Comparison of ENCODE assay signal across 8 mouse cellular contexts in the genomic region with DNA sequence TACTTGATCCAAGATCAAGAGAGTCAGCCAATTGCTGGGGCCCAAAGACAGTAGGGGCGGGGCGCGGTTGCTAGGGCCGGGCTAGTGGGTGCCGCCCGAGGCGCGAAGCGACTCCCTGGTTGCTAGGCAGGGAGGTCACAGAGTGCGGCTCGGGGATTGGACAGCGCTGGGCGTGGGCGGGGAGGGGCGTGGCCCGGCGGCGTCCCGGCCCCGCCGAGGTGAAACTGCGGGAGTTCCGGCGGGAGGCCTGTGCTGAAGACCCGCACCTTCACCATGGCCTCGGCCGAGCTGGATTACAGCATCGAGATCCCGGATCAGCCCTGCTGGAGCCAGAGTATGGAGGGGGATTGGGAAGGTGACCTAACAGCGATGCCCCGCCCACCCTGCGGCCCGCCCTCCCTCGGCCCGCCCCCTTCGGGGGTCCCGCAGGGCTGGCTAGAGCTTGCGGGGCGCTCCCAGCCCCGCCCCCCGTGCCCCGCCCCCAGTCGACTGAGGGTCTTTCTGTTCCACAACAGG. TPM values are rescaled to one million over a fixed set of nuclear protein-coding genes. Genes with fewer than 3 reads are reported as not detected.
DNase-seq lines count a peak whose midpoint lies in the region; TF ChIP-seq lines count a peak whose summit lies in the region.

A gene (plus strand): TSS at position 151 of the 516 bp plus-strand sequence.
A gene (minus strand): TSS at position 325 of the 516 bp plus-strand sequence.

- intact Hi-C loops in left cerebral cortex, postnatal 14 days (cut with DNase I) = no loop called here

- H3K27ac ChIP-seq in cortical plate, adult 2 months (ENCODE audit: insufficient read depth, low read length) = no peak within 1 kb of the TSS

- TF ChIP-seq CTCF in cortical plate, adult 2 months (IDR thresholded peaks at IDR 0.05; ENCODE audit: extremely low read depth, insufficient read depth, low read length) = no peak

- H3K4me3 ChIP-seq in cortical plate, adult 2 months (ENCODE audit: insufficient read depth, low read length) = peak within 1 kb of the TSS; percentile 75

- DNase-seq in adrenal gland, adult (ENCODE audit: inconsistent age in 2 of 2, low spot score in 1 of 2) = peak; percentile 96 to 98
- peak; percentile 78 to 82 for DNase-seq in gastrocnemius, adult 8-10 months (ENCODE audit: low spot score in 2 of 2)
- peak; percentile 94 for DNase-seq in induced T-regulatory cell, adult 2 months (ENCODE audit: low read depth)
- peak; percentile 65 to 74 for DNase-seq in left cerebral cortex, postnatal 14 days (ENCODE audit: low spot score in 2 of 2)
- peak; percentile 96 for DNase-seq in mesoderm, embryonic 11.5 days (ENCODE audit: low read depth, low spot score)
- peak; percentile 80 for DNase-seq in right cerebral cortex, postnatal 25 days
- peak; percentile 85 to 92 for DNase-seq in urinary bladder, postnatal 36 days (ENCODE audit: low spot score in 2 of 2)

- H3K4me1 ChIP-seq in cortical plate, adult 2 months (ENCODE audit: control insufficient read depth, insufficient read depth, low read length) = no peaks in the 10 kb centered on the region; the same call in 1 of the 2 replicates

- TF ChIP-seq POLR2A in cortical plate, adult 2 months (IDR thresholded peaks at IDR 0.05; ENCODE audit: extremely low read depth, insufficient read depth, low read length) = 0 out of 2 replicates have a peak, but pooled peaks have one; percentile 14

RNA-seq across cellular contexts. Expression of the first gene that starts in this region (rescaled TPM):
- polyA plus RNA-seq in cortical plate, adult 2 months (2012; rRNA removed) = 4.8 and 6.1 TPM in 2 replicates
- 1 to 10 TPM; 3.1 to 5.9 (median 4.6) TPM for total RNA-seq in gastrocnemius, adult 8-10 months (2022)
- total RNA-seq in left cerebral cortex, postnatal 14 days (2021) = 1 to 10 TPM; 2.3 to 3.6 TPM

RNA-seq across cellular contexts. Expression of the second gene that starts in this region (rescaled TPM):
- polyA plus RNA-seq in cortical plate, adult 2 months (2012; rRNA removed) = 0.38 and 0.67 TPM in 2 replicates
- not detected for total RNA-seq in gastrocnemius, adult 8-10 months (2022)
- total RNA-seq in left cerebral cortex, postnatal 14 days (2021) = under 1 TPM; 0.24 to 0.59 TPM
